Mouse (Mus musculus) kidney, embryonic 16.5 days (tissue): ENCODE measurements around the gene Lrrn4. TPM values are rescaled to one million over a fixed set of nuclear protein-coding genes. Genes with fewer than 3 reads are reported as not detected.

Source experiments
- ATAC-seq: fragments of 200-750 bp; cut with Nextera tagmentation; 2 replicates; pipeline ENCODE4 v1.8.0; 2017; ENCODE audit warnings: moderate TSS enrichment; ENCODE audit not compliant: low FRiP score, low TSS enrichment
- H3K27ac ChIP-seq: fragments of 300-500 bp; sonication (generic); 2 replicates; pipeline ENCODE4 v1.5.1; 2014; ENCODE audit warnings: low read length
- H3K27me3 ChIP-seq: fragments of 300-500 bp; sonication (generic); 2 replicates; pipeline ENCODE4 v1.6.1; 2014; ENCODE audit warnings: low read length, control low read depth, mixed read lengths; ENCODE audit not compliant: insufficient read depth
- H3K36me3 ChIP-seq: fragments of 300-500 bp; sonication (generic); 2 replicates; pipeline ENCODE4 v1.6.1; 2014; ENCODE audit warnings: low read length, control low read depth, mixed read lengths; ENCODE audit not compliant: insufficient read depth
- H3K4me1 ChIP-seq: fragments of 300-500 bp; sonication (generic); 2 replicates; pipeline ENCODE4 v1.6.1; 2014; ENCODE audit warnings: low read length, control low read depth, mixed read lengths; ENCODE audit not compliant: insufficient read depth
- H3K4me2 ChIP-seq: fragments of 300-500 bp; sonication (generic); replicated peaks from 2 replicates; pipeline ENCODE4 v1.6.1; 2014; ENCODE audit warnings: low read depth, low read length
- H3K4me3 ChIP-seq: fragments of 300-500 bp; sonication (generic); 2 replicates; pipeline ENCODE4 v1.5.1; 2014; ENCODE audit warnings: mild to moderate bottlenecking, low read length
- H3K9ac ChIP-seq: fragments of 300-500 bp; sonication (generic); replicated peaks from 2 replicates; pipeline ENCODE4 v1.6.1; 2014; ENCODE audit warnings: low read length
- H3K9me3 ChIP-seq: fragments of 300-500 bp; sonication (generic); 2 replicates; pipeline ENCODE4 v1.6.1; 2016; ENCODE audit warnings: low read length, control low read depth
- WGBS: fragments of 180-500 bp; shearing (Covaris S2); extraction: QIAGEN DNeasy Blood & Tissue Kit; methylation state at CpG from one replicate; pipeline ENCODE4 v1.1.7; 2014; 5-methylcytosine and 5-hydroxymethylcytosine counted together
- polyA plus RNA-seq: library from polyadenylated mRNA; unstranded; fragments of >200 nt; fragmentation: Nextera tagmentation; extraction: Ambion mirVana; gene quantifications from 2 replicates; pipeline ENCODE4 v1.2.1, GENCODE M21; 2015

Lrrn4 gene
- polyA plus RNA-seq, 1 experiment from 2014 or later = 1.7 TPM

GRCm38 (mm10) chr2:132873657-132874326 lies 6.9 kb downstream of the Lrrn4 start:
- Histone ChIP-seq H3K9ac (no peak overlapping the region), H3K4me1 (no peaks in the 10 kb centered on the region), H3K36me3 (no peaks in the 10 kb centered on the region), H3K9me3 (no peaks in the 10 kb centered on the region), H3K27ac (no peak overlapping the region), H3K4me2 (no peak overlapping the region), H3K27me3 (peaks cover 14% of the 10 kb centered on the region), H3K4me3 (no peak overlapping the region)
- no peak for ATAC-seq
- 81% methylated on average over 10 of the region's 10 CpGs for WGBS

GRCm38 (mm10) chr2:132871663-132872062 lies 9.0 kb downstream of the Lrrn4 start:
- WGBS = 78% methylated on average over 3 of the region's 3 CpGs
- H3K27ac ChIP-seq = no peak overlapping the region
- no peak overlapping the region for H3K9ac ChIP-seq
- ATAC-seq = no peak
- no peaks in the 10 kb centered on the region for H3K27me3 ChIP-seq
- 0 out of 2 replicates have a peak, but pooled peaks cover 2% of the 10 kb centered on the region for H3K36me3 ChIP-seq
- no peaks in the 10 kb centered on the region for H3K4me1 ChIP-seq
- no peak overlapping the region for H3K4me3 ChIP-seq
- H3K4me2 ChIP-seq = no peak overlapping the region
- no peaks in the 10 kb centered on the region for H3K9me3 ChIP-seq

- Histone ChIP-seq H3K9me3 (no peaks in the 10 kb centered on the region), H3K27ac (no peak overlapping the region), H3K4me3 (no peak overlapping the region), H3K27me3 (no peaks in the 10 kb centered on the region), H3K36me3 (peaks cover 7% of the 10 kb centered on the region; the same call in 1 of the 2 replicates), H3K4me2 (no peak overlapping the region), H3K4me1 (no peaks in the 10 kb centered on the region), H3K9ac (no peak overlapping the region)
- WGBS = 80% methylated on average over 4 of the region's 4 CpGs
- ATAC-seq = no peak
Observed at GRCm38 (mm10) chr2:132870286-132870685, 10.4 kb downstream of the Lrrn4 start.

GRCm38 (mm10) chr2:132869682-132870081 lies 11.0 kb downstream of the Lrrn4 start:
- 81% methylated on average over 5 of the region's 5 CpGs for WGBS
- Histone ChIP-seq H3K27me3 (no peaks in the 10 kb centered on the region), H3K4me3 (no peak overlapping the region), H3K4me2 (no peak overlapping the region), H3K36me3 (peaks cover 9% of the 10 kb centered on the region; the same call in 1 of the 2 replicates), H3K9ac (no peak overlapping the region), H3K4me1 (no peaks in the 10 kb centered on the region), H3K27ac (no peak overlapping the region), H3K9me3 (no peaks in the 10 kb centered on the region)
- ATAC-seq = no peak

GRCm38 (mm10) chr2:132867521-132867920 lies 13.2 kb downstream of the Lrrn4 start:
- no peaks in the 10 kb centered on the region for H3K4me1 ChIP-seq
- 68% methylated on average over 5 of the region's 5 CpGs for WGBS
- H3K4me2 ChIP-seq = no peak overlapping the region
- no peak overlapping the region for H3K27ac ChIP-seq
- no peaks in the 10 kb centered on the region for H3K27me3 ChIP-seq
- no peak for ATAC-seq
- H3K9me3 ChIP-seq = no peaks in the 10 kb centered on the region
- no peak overlapping the region for H3K4me3 ChIP-seq
- peaks cover 15% of the 10 kb centered on the region; the same call in 1 of the 2 replicates for H3K36me3 ChIP-seq
- H3K9ac ChIP-seq = no peak overlapping the region

- H3K9me3 ChIP-seq = no peaks in the 10 kb centered on the region
- H3K27me3 ChIP-seq = no peaks in the 10 kb centered on the region
- H3K36me3 ChIP-seq = peaks cover 17% of the 10 kb centered on the region; the same call in 1 of the 2 replicates
- H3K4me2 ChIP-seq = no peak overlapping the region
- WGBS = 93% methylated on average over 2 of the region's 2 CpGs
- H3K4me3 ChIP-seq = no peak overlapping the region
- no peak overlapping the region for H3K27ac ChIP-seq
- no peak for ATAC-seq
- no peaks in the 10 kb centered on the region for H3K4me1 ChIP-seq
- no peak overlapping the region for H3K9ac ChIP-seq
Observed at GRCm38 (mm10) chr2:132863325-132863724, 17.4 kb downstream of the Lrrn4 start.

- no peaks in the 10 kb centered on the region for H3K4me1 ChIP-seq
- no peak overlapping the region for H3K4me3 ChIP-seq
- H3K9me3 ChIP-seq = no peaks in the 10 kb centered on the region
- no peaks in the 10 kb centered on the region for H3K27me3 ChIP-seq
- H3K9ac ChIP-seq = no peak overlapping the region
- 96% methylated on average over 2 of the region's 2 CpGs for WGBS
- no peak overlapping the region for H3K27ac ChIP-seq
- peaks cover 17% of the 10 kb centered on the region; the same call in 1 of the 2 replicates for H3K36me3 ChIP-seq
- ATAC-seq = no peak
- H3K4me2 ChIP-seq = no peak overlapping the region
Observed at GRCm38 (mm10) chr2:132861456-132861855, 19.2 kb downstream of the Lrrn4 start.

- Histone ChIP-seq H3K4me3 (no peak overlapping the region), H3K27ac (no peak overlapping the region), H3K9me3 (no peaks in the 10 kb centered on the region), H3K4me1 (no peaks in the 10 kb centered on the region), H3K36me3 (peaks cover 14% of the 10 kb centered on the region; the same call in 1 of the 2 replicates), H3K4me2 (no peak overlapping the region), H3K9ac (no peak overlapping the region), H3K27me3 (no peaks in the 10 kb centered on the region)
- ATAC-seq = no peak
Observed at GRCm38 (mm10) chr2:132860435-132860834, 20.3 kb downstream of the Lrrn4 start.

- H3K9ac ChIP-seq = no peak overlapping the region
- no peaks in the 10 kb centered on the region for H3K4me1 ChIP-seq
- no peaks in the 10 kb centered on the region for H3K9me3 ChIP-seq
- H3K27ac ChIP-seq = no peak overlapping the region
- H3K27me3 ChIP-seq = no peaks in the 10 kb centered on the region
- 86% methylated on average over 5 of the region's 5 CpGs for WGBS
- no peak overlapping the region for H3K4me3 ChIP-seq
- ATAC-seq = no peak
- H3K4me2 ChIP-seq = no peak overlapping the region
- 0 out of 2 replicates have a peak, but pooled peaks cover 5% of the 10 kb centered on the region for H3K36me3 ChIP-seq
Observed at GRCm38 (mm10) chr2:132856333-132856732, 24.4 kb downstream of the Lrrn4 start.

- Histone ChIP-seq H3K4me1 (peaks cover 3% of the 10 kb centered on the region; the same call in 1 of the 2 replicates), H3K27me3 (no peaks in the 10 kb centered on the region), H3K27ac (no peak overlapping the region), H3K9ac (no peak overlapping the region), H3K36me3 (0 out of 2 replicates have a peak, but pooled peaks cover 5% of the 10 kb centered on the region), H3K9me3 (no peaks in the 10 kb centered on the region), H3K4me2 (no peak overlapping the region), H3K4me3 (no peak overlapping the region)
- 96% methylated on average over 1 of the region's 1 CpGs for WGBS
- ATAC-seq = no peak
Observed at GRCm38 (mm10) chr2:132853051-132853450, 27.6 kb downstream of the Lrrn4 start.
